Mouse (Mus musculus) Patski (cell line): ENCODE data around the gene Enam. TPM values are rescaled to one million over a fixed set of nuclear protein-coding genes. Genes with fewer than 3 reads are reported as not detected.
"Not testable (repeated sequence)": the region's sequence is repeated elsewhere in the genome, so short reads cannot be mapped to it uniquely, and the experiment has no call there.

Experiments used
- ATAC-seq: fragments of 100-300 bp; one replicate; pipeline ENCODE4 v1.8.0; 2021
- CTCF ChIA-PET: fragments of 350-600 bp; sonication (Branson Sonifier 250); formaldehyde crosslinking; loops from one replicate; lab custom pipeline; 2022; ENCODE audit warnings: inconsistent platforms; lab: Charles Lee
- POLR2A ChIA-PET: fragments of 350-600 bp; sonication (Branson Sonifier 250); formaldehyde crosslinking; loops from one replicate; lab custom pipeline; 2022; ENCODE audit warnings: antibody characterized with exemption, inconsistent platforms; lab: Charles Lee
- DNase-seq: peaks from one replicate; pipeline ENCODE4 v3.0.0-alpha.2; 2011; ENCODE audit warnings: low read depth, low spot score
- H3K27me3 ChIP-seq: fragments of 371-371 bp; one replicate; pipeline ENCODE4 v1.5.1; 2021
- CTCF ChIP-seq: fragments of 100-300 bp; IDR thresholded peaks from one replicate; pipeline ENCODE4 v1.5.1; 2021
- in situ Hi-C: fragments of 300-500 bp; cut with MboI; formaldehyde crosslinking; loops from 3 replicates; pipeline ENCODE4 v1.11.1; 2018; ENCODE audit warnings: low pct_unique_long_range_greater_than_20kb, mixed read lengths
- polyA plus RNA-seq: library from polyadenylated mRNA; unstranded; gene quantifications from one replicate; pipeline ENCODE4 v1.2.3, GENCODE M21; 2021

The Enam gene
- polyA plus RNA-seq, 1 experiment from 2014 or later, result not detected

- ChIA-PET CTCF (interaction anchor here (3.1 kb wide), 1 partner anchor 11 kb away, joined by 14 read pairs; no protein-coding TSS in a partner anchor), POLR2A (no interaction called here)
- no peak for TF ChIP-seq CTCF
- in situ Hi-C loops, result no loop called here
- peaks cover 71% of the 10 kb centered on the region for H3K27me3 ChIP-seq
- ATAC-seq (no peak), DNase-seq (no peak)
Measured at GRCm38 (mm10) chr5:88530908-88531307, 43.1 kb downstream of the Enam start.

- H3K27me3 ChIP-seq, result peaks cover 52% of the 10 kb centered on the region
- TF ChIP-seq CTCF, result no peak
- ChIA-PET POLR2A (no interaction called here), CTCF (no interaction called here)
- DNase-seq, result no peak
- no peak for ATAC-seq
- in situ Hi-C loops, result no loop called here
Measured at GRCm38 (mm10) chr5:88534697-88535096, 46.9 kb downstream of the Enam start.

- CTCF ChIA-PET, result no interaction called here
- TF ChIP-seq CTCF, result no peak
- H3K27me3 ChIP-seq, result peaks cover 28% of the 10 kb centered on the region
- DNase-seq (no peak), ATAC-seq (no peak)
- in situ Hi-C loops, result no loop called here
- POLR2A ChIA-PET, result no interaction called here
Measured at GRCm38 (mm10) chr5:88540845-88541244, 53.1 kb downstream of the Enam start.

- H3K27me3 ChIP-seq, result peaks cover 20% of the 10 kb centered on the region
- ATAC-seq, result peak; percentile 95
- POLR2A ChIA-PET, result no interaction called here
- in situ Hi-C loops, result no loop called here
- CTCF ChIA-PET, result interaction anchor here (0.8 to 2.2 kb wide), 4 partner anchors 10 to 27 kb away, joined by 4 to 18 read pairs (median 6); no protein-coding TSS in a partner anchor
- DNase-seq, result no peak
- peak; percentile 86 for TF ChIP-seq CTCF
Measured at GRCm38 (mm10) chr5:88542651-88543282, 55.0 kb downstream of the Enam start.

GRCm38 (mm10) chr5:88544411-88544810, 56.6 kb downstream of the Enam start:
- ChIA-PET CTCF (interaction anchor here (2.2 kb wide), 2 partner anchors 10 to 24 kb away, joined by 11 to 18 read pairs; partner anchors contain the start of gene Utp3), POLR2A (interaction anchor here (0.5 kb wide), 1 partner anchor 38 kb away, joined by 3 read pairs; no protein-coding TSS in a partner anchor)
- in situ Hi-C loops, DNase-seq: not testable (repeated sequence)
- H3K27me3 ChIP-seq, result peaks cover 17% of the 10 kb centered on the region
- peak; percentile 65 for ATAC-seq

- DNase-seq (no peak), ATAC-seq (no peak)
- in situ Hi-C loops, result no loop called here
- TF ChIP-seq CTCF, result no peak
- CTCF ChIA-PET, result interaction anchor here (0.9 to 2.2 kb wide), 2 partner anchors 8 to 13 kb away, joined by 3 to 11 read pairs; partner anchors contain the start of gene Utp3
- H3K27me3 ChIP-seq, result peaks cover 11% of the 10 kb centered on the region
- POLR2A ChIA-PET, result interaction anchor here (0.6 to 1.3 kb wide), 3 partner anchors 9 to 29 kb away, joined by 3 to 9 read pairs (median 4); partner anchors contain the start of gene Utp3
Measured at GRCm38 (mm10) chr5:88545536-88545935, 57.8 kb downstream of the Enam start.

- ATAC-seq (peak; percentile 66), DNase-seq (no peak)
- ChIA-PET CTCF (interaction anchor here (0.6 to 2.2 kb wide), 5 partner anchors 9 to 329 kb away, joined by 3 to 11 read pairs (median 4); partner anchors contain the start of gene Rufy3), POLR2A (interaction anchor here (0.6 to 2.9 kb wide), 4 partner anchors 8 to 102 kb away, joined by 4 to 23 read pairs (median 8); partner anchors contain the start of gene Rufy3)
- in situ Hi-C loops, result loop anchor here (25.0 kb wide), 2 partner anchors 934 to 1741 kb away; partner anchors contain the start of gene Ythdc1
- TF ChIP-seq CTCF, result no peak
- H3K27me3 ChIP-seq, result no peaks in the 10 kb centered on the region
Measured at GRCm38 (mm10) chr5:88553271-88554085, 65.7 kb downstream of the Enam start.

GRCm38 (mm10) chr5:88554086-88554886, 66.5 kb downstream of the Enam start, which contains the start of gene Utp3:
Gene Utp3 (plus strand): TSS chr5:88554462.
- ATAC-seq (peak; percentile 98), DNase-seq (peak; percentile 100)
- ChIA-PET CTCF (interaction anchor here (1.0 to 2.2 kb wide), 3 partner anchors 10 to 35 kb away, joined by 3 to 11 read pairs (median 8); partner anchors contain the start of gene Rufy3), POLR2A (interaction anchor here (0.6 to 2.9 kb wide), 4 partner anchors 9 to 101 kb away, joined by 4 to 23 read pairs (median 8); partner anchors contain the start of gene Rufy3)
- in situ Hi-C loops, result loop anchor here (25.0 kb wide), 2 partner anchors 933 to 1742 kb away; partner anchors contain the start of gene Ythdc1
- no peaks in the 10 kb centered on the region for H3K27me3 ChIP-seq
- TF ChIP-seq CTCF, result peak; percentile 99

Other genes starting within 250 kb of the Enam start
- gene Gm7714, start 219.1 kb upstream of the Enam start, polyA plus RNA-seq, result not detected
- gene Prol1, start 170.7 kb upstream of the Enam start, polyA plus RNA-seq, result not detected
- not detected for gene Amtn, start 111.9 kb upstream of the Enam start, polyA plus RNA-seq
- not detected for gene Ambn, start 32.0 kb upstream of the Enam start, polyA plus RNA-seq
- 0.23 TPM for gene Jchain, start 39.9 kb downstream of the Enam start, polyA plus RNA-seq
- 78.9 TPM for gene Utp3, start 66.5 kb downstream of the Enam start, polyA plus RNA-seq
- gene Rufy3, start 77.1 kb downstream of the Enam start, polyA plus RNA-seq, result 17.4 TPM
- gene Grsf1, start 188.2 kb downstream of the Enam start, polyA plus RNA-seq, result 127 TPM
- 23.9 TPM for gene Mob1b, start 232.9 kb downstream of the Enam start, polyA plus RNA-seq